Mouse (Mus musculus) embryonic fibroblast, embryonic 13.5 days (primary cell): ENCODE measurements at regions not wholly inside any gene's neighbourhood (a gene's known extent, or its start where the extent isn't known, plus 50 kb on each side); places are given as distances from the start of the nearest gene placed in this dataset.

Experiments
- H3K27ac ChIP-seq: 2 replicates; pipeline ENCODE4 v1.5.1; 2012; ENCODE audit warnings: low read length, control low read depth, inconsistent platforms; ENCODE audit not compliant: insufficient read depth
- H3K4me1 ChIP-seq: 2 replicates; pipeline ENCODE4 v1.6.1; 2011; ENCODE audit warnings: low read length; ENCODE audit not compliant: control insufficient read depth, insufficient read depth
- H3K4me3 ChIP-seq: 2 replicates; pipeline ENCODE4 v1.5.1; 2011; ENCODE audit warnings: mild to moderate bottlenecking, control low read depth, low read length; ENCODE audit not compliant: insufficient read depth
- CTCF ChIP-seq: IDR thresholded peaks from 2 replicates; pipeline ENCODE4 v1.5.1; 2011; ENCODE audit warnings: mild to moderate bottlenecking, control low read depth, low read length, moderate library complexity, borderline replicate concordance; ENCODE audit not compliant: insufficient read depth
- POLR2A ChIP-seq: IDR thresholded peaks from 2 replicates; pipeline ENCODE4 v1.6.1; 2011; ENCODE audit warnings: low read depth, mild to moderate bottlenecking, control low read depth, low read length, moderate library complexity

DNA sequence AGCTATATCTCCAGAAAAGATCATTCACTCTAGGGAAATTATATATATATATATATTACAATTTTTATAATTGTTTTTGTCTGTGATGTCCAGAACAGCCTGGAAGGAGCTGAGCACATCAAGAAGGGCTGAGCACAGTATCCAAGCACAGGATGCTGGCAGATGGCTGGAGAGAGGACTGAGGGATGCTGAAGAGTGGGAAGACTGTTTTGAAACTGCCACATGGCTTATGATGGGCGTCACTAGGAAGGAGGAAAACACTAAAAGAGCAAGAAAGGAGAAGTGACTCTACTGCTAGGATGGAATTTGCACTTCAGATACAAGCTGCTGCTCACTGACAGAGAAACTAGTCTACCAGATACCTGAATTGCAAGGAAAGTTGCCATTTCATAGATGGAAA, 50.4 kb upstream of the Atg10 start:
- H3K4me3 ChIP-seq = no peak overlapping the region
- H3K27ac ChIP-seq = no peak overlapping the region
- H3K4me1 ChIP-seq = no peaks in the 10 kb centered on the region
- TF ChIP-seq CTCF = no peak
- no peak for TF ChIP-seq POLR2A

DNA sequence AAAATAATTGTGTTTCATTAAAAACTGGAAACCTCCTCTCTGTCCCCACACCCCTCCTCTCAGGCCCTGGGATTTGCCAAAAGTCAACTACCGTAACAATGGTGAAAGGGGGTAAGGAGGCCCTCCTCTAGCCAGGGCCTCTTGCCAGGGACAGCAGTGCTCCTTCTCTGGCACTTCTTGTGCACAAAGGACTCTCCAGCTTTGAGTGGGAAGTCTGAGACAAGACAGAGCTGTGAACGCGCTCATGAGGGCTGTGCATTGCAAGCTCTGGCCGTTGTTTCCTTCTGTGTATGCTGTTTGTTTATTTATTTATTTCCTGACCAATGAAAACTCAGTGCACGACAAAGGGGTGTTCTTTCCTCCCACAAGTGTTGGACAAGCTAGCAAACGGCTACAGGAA, 50.8 kb upstream of the Atg10 start:
- Histone ChIP-seq H3K27ac (no peak overlapping the region), H3K4me1 (no peaks in the 10 kb centered on the region), H3K4me3 (no peak overlapping the region)
- no peak for TF ChIP-seq POLR2A

DNA sequence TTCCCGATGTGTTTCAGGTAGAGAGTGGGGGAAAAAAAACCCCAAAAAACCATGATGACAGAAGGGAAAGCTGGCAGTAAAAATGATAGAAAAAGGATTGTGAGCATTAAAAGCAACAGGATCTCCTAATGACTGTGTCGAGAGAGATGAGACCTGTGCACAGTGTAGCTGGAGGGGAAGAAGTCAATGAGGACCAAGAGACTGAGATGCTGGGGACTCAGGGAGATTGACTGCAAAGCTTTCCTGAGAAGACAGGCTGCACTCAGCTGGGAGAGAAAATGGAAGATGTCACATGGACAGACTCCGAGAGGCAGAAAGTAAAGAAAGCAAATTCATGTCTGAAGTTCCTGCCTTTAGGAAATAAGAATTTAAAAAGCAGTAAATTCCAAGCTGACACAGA, 55.7 kb upstream of the Atg10 start:
- TF ChIP-seq POLR2A (no peak), CTCF (no peak)

GRCm38 (mm10) chr13:91295552-91296170, 71.9 kb upstream of the Atg10 start:
- H3K4me1 ChIP-seq = no peaks in the 10 kb centered on the region
- H3K4me3 ChIP-seq = no peak overlapping the region
- TF ChIP-seq POLR2A (no peak), CTCF (no peak)
- no peak overlapping the region for H3K27ac ChIP-seq

More for the DNA sequence above, 55.7 kb upstream of the Atg10 start:
- Histone ChIP-seq H3K4me1 (no peaks in the 10 kb centered on the region), H3K4me3 (no peak overlapping the region), H3K27ac (no peak overlapping the region)

GRCm38 (mm10) chr13:91296521-91297160, 72.9 kb upstream of the Atg10 start:
- Histone ChIP-seq H3K4me1 (no peaks in the 10 kb centered on the region), H3K27ac (no peak overlapping the region), H3K4me3 (no peak overlapping the region)
- TF ChIP-seq CTCF = no peak
- no peak for TF ChIP-seq POLR2A

GRCm38 (mm10) chr13:91301849-91302248, 78.1 kb upstream of the Atg10 start:
- H3K27ac ChIP-seq = no peak overlapping the region
- no peaks in the 10 kb centered on the region for H3K4me1 ChIP-seq
- TF ChIP-seq POLR2A (no peak), CTCF (no peak)
- H3K4me3 ChIP-seq = no peak overlapping the region

- H3K27ac ChIP-seq = no peak overlapping the region
- H3K4me1 ChIP-seq = no peaks in the 10 kb centered on the region
- TF ChIP-seq CTCF (no peak), POLR2A (no peak)
- H3K4me3 ChIP-seq = no peak overlapping the region
Observed at GRCm38 (mm10) chr13:91305697-91306405, 82.1 kb upstream of the Atg10 start.

- Histone ChIP-seq H3K4me3 (no peak overlapping the region), H3K27ac (no peak overlapping the region), H3K4me1 (no peaks in the 10 kb centered on the region)
- TF ChIP-seq CTCF = no peak
- TF ChIP-seq POLR2A = no peak
Observed at GRCm38 (mm10) chr13:91306545-91306944, 82.8 kb upstream of the Atg10 start.

- no peak overlapping the region for H3K4me3 ChIP-seq
- TF ChIP-seq POLR2A = no peak
- TF ChIP-seq CTCF = no peak
- H3K27ac ChIP-seq = no peak overlapping the region
- H3K4me1 ChIP-seq = no peaks in the 10 kb centered on the region; the same call in 1 of the 2 replicates
Observed at GRCm38 (mm10) chr13:91312905-91313571, 89.3 kb upstream of the Atg10 start.

- no peaks in the 10 kb centered on the region for H3K4me1 ChIP-seq
- no peak overlapping the region for H3K27ac ChIP-seq
- no peak overlapping the region for H3K4me3 ChIP-seq
- no peak for TF ChIP-seq CTCF
- no peak for TF ChIP-seq POLR2A
Observed at GRCm38 (mm10) chr13:91322331-91322730, 98.6 kb upstream of the Atg10 start.
